Mouse (Mus musculus): ENCODE data around the gene Arpc3. TPM values are rescaled to one million over a fixed set of nuclear protein-coding genes. Genes with fewer than 3 reads are reported as not detected.
"Not testable (repeated sequence)": the region's sequence is repeated elsewhere in the genome, so short reads cannot be mapped to it uniquely, and the experiment has no call there.

The Arpc3 gene
- total RNA-seq, 1 experiment from 2014 or later, result 1,320 TPM

- ATAC-seq (replicated peaks; ENCODE audit: insufficient number of reproducible peaks, low FRiP score, low TSS enrichment, poor library complexity, severe bottlenecking), result no peak
These were observed 31.4 kb downstream of the Arpc3 start for GRCm38 (mm10) chr5:122423083-122423482.

- no peak for ATAC-seq (replicated peaks; ENCODE audit: insufficient number of reproducible peaks, low FRiP score, low TSS enrichment, poor library complexity, severe bottlenecking)
These were observed 33.9 kb downstream of the Arpc3 start for GRCm38 (mm10) chr5:122425550-122425949.

- no peak for ATAC-seq (replicated peaks; ENCODE audit: insufficient number of reproducible peaks, low FRiP score, low TSS enrichment, poor library complexity, severe bottlenecking)
These were observed 38.5 kb downstream of the Arpc3 start for GRCm38 (mm10) chr5:122430036-122430775.

GRCm38 (mm10) chr5:122431221-122431620, 39.5 kb downstream of the Arpc3 start:
- ATAC-seq (replicated peaks; ENCODE audit: insufficient number of reproducible peaks, low FRiP score, low TSS enrichment, poor library complexity, severe bottlenecking), result no peak

GRCm38 (mm10) chr5:122434541-122434940, 42.9 kb downstream of the Arpc3 start:
- ATAC-seq (replicated peaks; ENCODE audit: insufficient number of reproducible peaks, low FRiP score, low TSS enrichment, poor library complexity, severe bottlenecking), result no peak

- ATAC-seq (replicated peaks; ENCODE audit: insufficient number of reproducible peaks, low FRiP score, low TSS enrichment, poor library complexity, severe bottlenecking), result no peak
These were observed 47.9 kb downstream of the Arpc3 start for GRCm38 (mm10) chr5:122439400-122440094.

GRCm38 (mm10) chr5:122440095-122440630, 48.5 kb downstream of the Arpc3 start:
- ATAC-seq (replicated peaks; ENCODE audit: insufficient number of reproducible peaks, low FRiP score, low TSS enrichment, poor library complexity, severe bottlenecking), result no peak

GRCm38 (mm10) chr5:122444492-122444891, 52.8 kb downstream of the Arpc3 start:
- ATAC-seq (replicated peaks; ENCODE audit: insufficient number of reproducible peaks, low FRiP score, low TSS enrichment, poor library complexity, severe bottlenecking), result no peak

GRCm38 (mm10) chr5:122445051-122445610, 53.5 kb downstream of the Arpc3 start:
- ATAC-seq (replicated peaks; ENCODE audit: insufficient number of reproducible peaks, low FRiP score, low TSS enrichment, poor library complexity, severe bottlenecking), result no peak

- ATAC-seq (replicated peaks; ENCODE audit: insufficient number of reproducible peaks, low FRiP score, low TSS enrichment, poor library complexity, severe bottlenecking), result no peak
These were observed 56.2 kb downstream of the Arpc3 start for GRCm38 (mm10) chr5:122447857-122448256.

- no peak for ATAC-seq (replicated peaks; ENCODE audit: insufficient number of reproducible peaks, low FRiP score, low TSS enrichment, poor library complexity, severe bottlenecking)
These were observed 57.2 kb downstream of the Arpc3 start for GRCm38 (mm10) chr5:122448869-122449268.

- ATAC-seq (replicated peaks; ENCODE audit: insufficient number of reproducible peaks, low FRiP score, low TSS enrichment, poor library complexity, severe bottlenecking), result no peak
These were observed 58.3 kb downstream of the Arpc3 start for GRCm38 (mm10) chr5:122449946-122450345.

GRCm38 (mm10) chr5:122450913-122451317, 59.2 kb downstream of the Arpc3 start:
- no peak for ATAC-seq (replicated peaks; ENCODE audit: insufficient number of reproducible peaks, low FRiP score, low TSS enrichment, poor library complexity, severe bottlenecking)

- ATAC-seq (replicated peaks; ENCODE audit: insufficient number of reproducible peaks, low FRiP score, low TSS enrichment, poor library complexity, severe bottlenecking), result no peak
These were observed 59.6 kb downstream of the Arpc3 start for GRCm38 (mm10) chr5:122451324-122451723.

- no peak for ATAC-seq (replicated peaks; ENCODE audit: insufficient number of reproducible peaks, low FRiP score, low TSS enrichment, poor library complexity, severe bottlenecking)
These were observed 60.5 kb downstream of the Arpc3 start for GRCm38 (mm10) chr5:122452194-122452593.

- no peak for ATAC-seq (replicated peaks; ENCODE audit: insufficient number of reproducible peaks, low FRiP score, low TSS enrichment, poor library complexity, severe bottlenecking)
These were observed 61.5 kb downstream of the Arpc3 start for GRCm38 (mm10) chr5:122453188-122453587.

- no peak for ATAC-seq (replicated peaks; ENCODE audit: insufficient number of reproducible peaks, low FRiP score, low TSS enrichment, poor library complexity, severe bottlenecking)
These were observed 62.8 kb downstream of the Arpc3 start for GRCm38 (mm10) chr5:122454442-122454841.

GRCm38 (mm10) chr5:122454883-122455282, 63.2 kb downstream of the Arpc3 start:
- no peak for ATAC-seq (replicated peaks; ENCODE audit: insufficient number of reproducible peaks, low FRiP score, low TSS enrichment, poor library complexity, severe bottlenecking)

- ATAC-seq (replicated peaks; ENCODE audit: insufficient number of reproducible peaks, low FRiP score, low TSS enrichment, poor library complexity, severe bottlenecking), result no peak
These were observed 63.9 kb downstream of the Arpc3 start for GRCm38 (mm10) chr5:122455584-122455983.

GRCm38 (mm10) chr5:122457054-122457453, 65.4 kb downstream of the Arpc3 start:
- ATAC-seq (replicated peaks; ENCODE audit: insufficient number of reproducible peaks, low FRiP score, low TSS enrichment, poor library complexity, severe bottlenecking), result not testable (repeated sequence)
